Mouse (Mus musculus) kidney, adult 9 months (tissue): ENCODE measurements around the gene 4930432M17Rik.

Source experiments
- DNase-seq: peaks from one replicate; pipeline ENCODE4 v3.0.0; 2022

4930432M17Rik gene

GRCm38 (mm10) chr3:121670462-121670861 lies at the start of gene 4930432M17Rik:
4930432M17Rik (plus strand) TSS chr3:121670762.
- DNase-seq: no peak

- DNase-seq: no peak
Measured at GRCm38 (mm10) chr3:121625662-121626061, 44.9 kb upstream of the 4930432M17Rik start.

DNA sequence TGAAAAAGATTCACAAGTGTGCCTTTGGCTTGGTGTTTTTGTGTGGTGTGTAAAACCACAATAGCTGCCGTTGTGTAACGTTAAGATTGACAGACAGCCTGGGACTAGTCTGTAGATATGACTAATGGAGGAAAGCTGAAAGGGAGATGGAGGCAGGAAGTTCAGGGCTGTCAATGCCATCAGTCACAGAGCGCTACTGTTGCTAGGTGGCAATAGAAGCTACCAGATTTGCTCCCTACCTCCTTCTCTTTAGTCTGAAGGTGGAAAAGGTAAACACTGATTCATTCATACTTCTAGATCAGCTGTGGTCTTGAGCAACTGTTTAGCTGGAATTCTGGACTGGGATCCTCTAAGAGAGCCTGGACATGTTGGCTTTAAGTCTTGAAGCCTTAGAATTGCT lies 44.3 kb upstream of the 4930432M17Rik start:
- no peak for DNase-seq

- no peak for DNase-seq
Measured at GRCm38 (mm10) chr3:121628245-121628644, 42.3 kb upstream of the 4930432M17Rik start.

- no peak for DNase-seq
Measured at GRCm38 (mm10) chr3:121630626-121631025, 39.9 kb upstream of the 4930432M17Rik start.

DNA sequence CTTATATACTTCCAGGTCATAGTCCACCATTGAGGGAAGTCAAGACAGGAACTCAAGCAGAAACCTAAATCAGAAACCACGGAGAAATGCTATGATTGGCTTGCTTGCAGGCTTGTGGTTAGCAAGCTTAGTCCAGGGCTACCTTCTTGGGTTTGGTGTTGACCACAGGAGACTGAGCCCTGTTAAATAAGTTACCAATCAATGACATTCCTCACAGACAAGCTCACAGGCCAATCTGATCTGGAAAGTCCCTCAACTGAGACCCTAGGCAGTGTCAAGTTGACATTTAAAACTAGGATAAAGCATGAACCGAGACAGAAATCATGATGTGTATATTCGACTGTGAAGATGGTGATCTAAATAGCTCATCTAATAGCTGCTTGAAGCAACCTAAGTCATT lies 35.6 kb upstream of the 4930432M17Rik start:
- peak; percentile 87 for DNase-seq

GRCm38 (mm10) chr3:121635505-121635904 lies 35.1 kb upstream of the 4930432M17Rik start:
- DNase-seq: peak; percentile 51

- DNase-seq: peak; percentile 80
Measured at GRCm38 (mm10) chr3:121636315-121636714, 34.2 kb upstream of the 4930432M17Rik start.

DNA sequence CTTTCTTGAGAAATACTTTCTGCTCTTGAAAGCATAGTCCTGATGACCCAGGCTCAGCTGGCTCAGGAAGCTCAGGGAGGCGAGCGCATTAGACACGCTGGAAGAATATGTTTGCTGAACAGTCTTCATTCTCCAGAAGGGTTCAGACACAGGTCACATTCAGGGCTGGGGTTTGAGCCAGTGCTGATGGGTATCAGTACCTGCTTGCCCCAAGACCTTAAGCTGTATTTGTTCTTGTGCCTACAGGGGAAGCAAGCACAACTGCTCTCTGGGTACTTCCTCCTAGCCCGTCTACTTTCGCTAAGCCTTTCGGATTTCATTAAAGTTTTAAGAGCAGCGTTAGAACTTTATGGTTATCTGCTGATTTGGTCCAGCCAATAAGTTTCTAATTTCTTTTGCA lies 33.8 kb upstream of the 4930432M17Rik start:
- DNase-seq: no peak

- no peak for DNase-seq
Measured at GRCm38 (mm10) chr3:121637792-121638191, 32.8 kb upstream of the 4930432M17Rik start.

- DNase-seq: no peak
Measured at GRCm38 (mm10) chr3:121638241-121638640, 32.3 kb upstream of the 4930432M17Rik start.

DNA sequence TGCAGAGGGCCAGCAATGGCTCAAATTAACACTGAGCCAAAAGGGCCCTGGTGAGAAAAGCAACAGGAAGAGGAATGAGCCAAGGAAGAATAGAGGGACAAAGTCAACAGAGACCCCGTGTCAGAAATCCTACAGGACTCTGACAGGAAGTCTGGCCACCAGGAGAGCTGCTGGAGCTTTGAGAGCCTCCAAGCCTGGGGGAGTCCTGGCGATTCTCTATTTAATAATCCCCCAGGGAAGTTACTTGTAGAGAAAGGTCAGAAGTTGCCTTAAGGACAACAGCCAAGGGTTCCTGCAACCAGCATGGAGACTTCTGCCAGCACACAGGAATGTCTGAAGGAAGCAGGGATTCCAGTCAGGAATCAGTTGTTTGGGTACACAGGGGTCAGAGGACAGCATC lies 30.0 kb upstream of the 4930432M17Rik start:
- DNase-seq: no peak

DNA sequence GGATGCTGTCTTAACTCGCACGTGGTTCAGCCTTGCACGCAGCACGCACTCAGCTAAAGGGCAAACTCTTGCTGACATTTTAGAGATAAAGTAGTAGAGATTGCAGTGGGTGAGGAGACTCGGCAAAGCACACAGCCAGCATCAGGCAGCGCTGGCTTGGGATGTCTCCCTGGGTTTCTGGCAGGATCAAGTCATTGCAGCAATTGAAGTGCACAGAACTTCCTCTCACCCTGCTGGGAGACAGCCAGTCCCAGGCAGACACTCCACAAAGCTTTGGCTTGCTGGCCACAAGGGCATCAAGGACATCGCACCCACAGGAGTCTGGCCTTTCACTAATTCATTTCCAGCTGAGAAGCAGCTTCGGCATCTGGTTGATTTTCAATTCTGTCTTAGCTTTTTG lies 27.3 kb upstream of the 4930432M17Rik start:
- peak; percentile 59 for DNase-seq

- peak; percentile 60 for DNase-seq
Measured at GRCm38 (mm10) chr3:121645447-121645846, 25.1 kb upstream of the 4930432M17Rik start.

DNA sequence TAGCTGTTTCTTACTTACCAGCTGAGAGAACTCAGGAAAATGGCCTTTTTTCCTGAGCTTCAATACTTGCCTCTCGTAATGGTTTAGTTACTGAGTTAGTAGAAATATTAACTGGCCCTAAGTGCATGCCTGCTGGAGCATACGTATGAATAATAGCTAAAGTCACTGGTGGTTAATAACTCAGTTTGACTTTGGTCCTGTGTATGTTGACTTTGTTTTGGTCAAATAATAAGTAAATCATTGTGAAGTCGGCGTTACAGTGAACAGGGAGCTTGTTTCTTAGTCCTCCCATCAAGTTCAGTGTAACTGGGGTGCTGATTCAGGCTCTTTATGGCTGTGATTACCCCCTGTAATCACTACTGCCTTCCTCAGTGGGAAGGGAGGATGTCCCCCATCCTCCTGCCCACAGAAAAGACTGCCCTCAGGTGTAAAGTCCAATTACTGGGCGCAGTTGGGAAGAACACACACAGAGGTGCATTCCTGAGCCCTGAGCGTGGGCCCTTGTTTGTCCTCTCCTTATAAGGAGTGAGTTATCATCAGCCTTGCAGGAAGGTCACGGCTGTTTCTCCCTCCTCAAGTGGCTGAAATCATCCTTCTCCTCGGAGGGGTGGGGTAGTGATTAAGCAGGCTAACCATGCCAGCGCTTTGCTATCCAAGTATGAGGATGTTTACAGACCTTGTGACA lies 24.1 kb upstream of the 4930432M17Rik start:
- peak; percentile 86 for DNase-seq

- no peak for DNase-seq
Measured at GRCm38 (mm10) chr3:121648238-121648778, 22.3 kb upstream of the 4930432M17Rik start.

DNA sequence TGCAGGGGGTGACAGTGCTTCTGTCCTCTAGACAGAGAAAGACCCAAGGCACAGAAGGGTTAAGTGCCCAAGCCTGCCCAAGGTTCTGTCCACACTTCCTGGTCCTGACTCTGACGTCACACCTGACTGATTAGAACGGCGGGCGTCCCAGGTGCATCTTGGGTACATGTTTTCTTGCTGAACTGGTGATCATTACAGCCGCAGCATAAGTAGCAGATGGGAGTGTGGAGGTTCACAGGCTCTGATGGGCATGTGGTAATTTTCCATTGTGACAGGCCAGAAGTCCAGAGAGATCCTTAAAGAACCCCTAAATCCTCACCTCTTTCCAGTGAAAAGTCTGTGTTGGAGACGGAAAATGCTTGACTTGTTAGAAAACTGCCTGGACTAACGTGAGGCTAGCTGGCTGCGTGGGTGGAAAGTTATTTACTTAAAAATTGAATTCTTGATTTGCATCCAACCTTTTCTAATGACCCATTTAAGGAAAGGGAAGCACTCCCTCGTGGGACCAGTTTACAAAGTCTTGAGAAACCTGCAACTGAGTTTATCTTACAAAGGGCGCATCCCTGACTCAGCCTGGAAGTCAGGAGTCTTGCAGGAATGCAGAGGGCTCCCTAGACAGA lies 20.4 kb upstream of the 4930432M17Rik start:
- peak; percentile 63 for DNase-seq

DNA sequence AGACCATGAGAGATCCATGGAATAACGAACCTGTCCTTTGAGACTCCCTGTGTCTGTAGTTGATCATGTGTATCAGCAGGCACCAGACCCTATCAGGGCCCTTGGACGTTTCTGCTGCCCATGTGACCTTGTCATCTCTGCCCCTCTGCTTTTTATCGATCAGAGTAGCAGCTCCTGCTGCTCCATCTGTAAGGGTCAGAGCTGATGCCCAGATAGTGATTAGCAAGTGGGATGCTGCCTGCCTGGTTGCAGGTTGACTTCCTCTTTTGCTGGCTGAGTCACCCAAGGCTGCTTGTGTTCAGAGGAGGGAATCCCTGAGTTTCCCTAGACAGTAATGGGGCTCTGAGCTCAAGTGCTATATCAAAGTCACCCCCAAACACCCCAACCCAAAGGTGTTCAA lies 18.9 kb upstream of the 4930432M17Rik start:
- no peak for DNase-seq

- no peak for DNase-seq
Measured at GRCm38 (mm10) chr3:121652186-121652585, 18.4 kb upstream of the 4930432M17Rik start.

DNA sequence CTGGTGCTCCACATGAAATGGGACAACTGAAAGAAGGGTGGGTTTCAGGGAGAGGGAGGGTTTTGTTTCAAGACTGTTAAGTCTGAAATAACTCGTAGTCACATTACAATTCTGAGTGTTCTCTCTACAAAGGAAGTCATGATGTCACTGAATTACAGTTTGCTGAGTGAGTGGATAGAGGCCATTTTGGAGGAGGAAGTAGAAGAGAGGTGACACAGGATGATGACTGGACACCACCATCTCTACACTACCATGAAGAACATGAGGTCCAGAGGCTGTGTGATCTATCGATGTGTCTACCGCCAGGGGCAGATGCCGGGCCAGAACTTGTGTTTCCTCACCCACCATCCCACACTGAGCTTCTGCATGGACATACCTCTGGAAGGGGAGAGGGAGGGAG lies 13.6 kb upstream of the 4930432M17Rik start:
- DNase-seq: no peak

- DNase-seq: no peak
Measured at GRCm38 (mm10) chr3:121662705-121663469, 7.7 kb upstream of the 4930432M17Rik start.

DNA sequence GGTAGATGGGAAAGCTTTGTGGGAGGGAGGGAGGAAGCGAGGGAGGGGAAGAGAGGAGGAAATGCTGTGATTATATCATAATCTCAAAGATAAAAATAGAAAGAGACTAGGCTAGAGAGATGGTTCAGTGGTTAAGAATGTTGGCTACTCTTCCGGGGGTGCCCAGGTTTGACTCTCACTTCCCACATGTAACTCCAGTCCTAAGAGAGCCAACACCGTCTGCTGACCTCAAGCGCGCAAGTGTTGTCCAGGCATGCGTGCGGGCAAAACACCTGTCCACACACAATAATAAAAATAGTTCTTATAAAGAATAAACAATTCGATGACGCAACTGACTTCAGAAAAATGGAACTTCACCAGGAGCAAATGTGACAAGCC lies 7.1 kb upstream of the 4930432M17Rik start:
- no peak for DNase-seq

DNA sequence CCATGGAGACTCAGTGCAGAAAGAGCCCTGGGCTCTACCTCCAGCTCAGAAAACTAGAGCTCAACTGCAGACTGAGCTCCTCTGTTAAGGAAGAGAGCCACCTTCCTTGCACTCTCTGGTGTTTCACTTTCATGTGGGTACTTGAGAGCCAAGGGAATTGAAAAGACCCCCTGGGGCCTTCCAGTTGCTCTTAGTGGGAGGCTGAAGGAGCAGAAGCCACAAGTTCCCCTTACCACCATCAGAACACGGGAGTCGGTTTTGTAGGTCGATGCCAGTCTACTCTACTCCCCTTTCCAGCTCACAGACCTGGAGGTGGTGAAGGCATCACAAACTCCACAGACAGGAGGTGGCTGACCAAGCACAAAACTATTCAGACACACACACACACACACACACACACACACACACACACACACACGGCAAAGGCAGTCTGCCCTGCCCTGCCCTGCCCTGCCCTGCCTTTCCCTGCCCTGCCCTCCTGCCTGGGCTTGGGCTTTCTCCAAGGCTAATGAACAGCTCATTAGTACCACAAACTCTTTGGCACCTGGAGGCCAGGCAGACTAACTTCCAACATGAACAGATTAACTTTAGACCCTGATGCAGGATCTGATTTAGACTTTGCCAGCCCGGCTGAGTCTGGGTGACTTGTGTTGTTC lies 1.7 kb downstream of the 4930432M17Rik start:
- peak; percentile 92 for DNase-seq
